In genomic region chr8:102499091-102499490, GRCm38 (mm10) we compare ENCODE assay signal across 18 mouse cellular contexts.
A peak's percentile ranks its signal among the peaks of the same experiment; 100 is the strongest.
DNase-seq lines count a peak whose midpoint lies in the region; ATAC-seq and TF ChIP-seq lines count a peak whose summit lies in the region.
"Had no signal": no experiment of that assay in that cellular context is flagged by ENCODE, and none has a peak within 500 bp of the region (broad histone marks: within the 10 kb centered on the region; RNA-seq: fewer than 3 reads in every experiment).

No protein-coding gene starts in this region.

- H3K9me3 ChIP-seq in forebrain, embryonic 16.5 days (ENCODE audit: control insufficient read depth, low read length): no peaks in the 10 kb centered on the region
- H3K9me3 ChIP-seq in forebrain, embryonic 15.5 days: no peaks in the 10 kb centered on the region
- no peaks in the 10 kb centered on the region for H3K9me3 ChIP-seq in neural tube, embryonic 15.5 days (replicated peaks)
- no peaks in the 10 kb centered on the region for H3K9me3 ChIP-seq in limb, embryonic 10.5 days (replicated peaks)
- H3K9me3 ChIP-seq in midbrain, postnatal 0 days (ENCODE audit: low read length): no peaks in the 10 kb centered on the region
- H3K9me3 ChIP-seq: hindbrain, embryonic 15.5 days; kidney, embryonic 15.5 days; midbrain, embryonic 10.5 days had no signal

- H3K9ac ChIP-seq in forebrain, embryonic 16.5 days (replicated peaks; ENCODE audit: low read depth, low read length): no peak overlapping the region
- H3K9ac ChIP-seq in forebrain, embryonic 15.5 days (replicated peaks): no peak overlapping the region
- H3K9ac ChIP-seq in neural tube, embryonic 15.5 days (replicated peaks): no peak overlapping the region
- no peak overlapping the region for H3K9ac ChIP-seq in midbrain, postnatal 0 days (replicated peaks; ENCODE audit: low read length, poor library complexity, severe bottlenecking)
- H3K9ac ChIP-seq: hindbrain, embryonic 15.5 days; kidney, embryonic 15.5 days had no signal

- 0 out of 2 replicates have a peak, but pooled peaks have one; percentile 40 for ATAC-seq in forebrain, embryonic 16.5 days
- no peak for ATAC-seq in forebrain, embryonic 15.5 days (replicated peaks)
- ATAC-seq in neural tube, embryonic 15.5 days (ENCODE audit: low FRiP score): no peak
- ATAC-seq in midbrain, postnatal 0 days (ENCODE audit: low FRiP score): no peak

- no peak for TF ChIP-seq CTCF in midbrain, postnatal 0 days (IDR thresholded peaks at IDR 0.05)

- 46% methylated on average over 4 of the region's 4 CpGs for WGBS in forebrain, embryonic 16.5 days
- 56% methylated on average over 4 of the region's 4 CpGs for WGBS in forebrain, embryonic 15.5 days
- WGBS in neural tube, embryonic 15.5 days: 29% methylated on average over 4 of the region's 4 CpGs
- WGBS in limb, embryonic 10.5 days: 37% methylated on average over 4 of the region's 4 CpGs
- WGBS in midbrain, postnatal 0 days: 67% methylated on average over 4 of the region's 4 CpGs

- no peak overlapping the region for H3K4me2 ChIP-seq in forebrain, embryonic 16.5 days (ENCODE audit: low read length)
- no peak overlapping the region for H3K4me2 ChIP-seq in forebrain, embryonic 15.5 days (replicated peaks)
- no peak overlapping the region for H3K4me2 ChIP-seq in neural tube, embryonic 15.5 days
- no peak overlapping the region for H3K4me2 ChIP-seq in midbrain, postnatal 0 days (ENCODE audit: low read depth, low read length, poor library complexity, severe bottlenecking)
- H3K4me2 ChIP-seq: hindbrain, embryonic 15.5 days; kidney, embryonic 15.5 days; liver, embryonic 11.5 days had no signal

- DNase-seq in neural tube, embryonic 10.5 days (ENCODE audit: extremely low spot score, low spot score): peak; percentile 32
- peak; percentile 66 for DNase-seq in limb, embryonic 10.5 days (ENCODE audit: low spot score)
- no peak for DNase-seq in spleen, postnatal 4 days (ENCODE audit: low spot score in 2 of 2)
- no peak for DNase-seq in yolk sac, embryonic 10.5 days (ENCODE audit: low spot score)
- DNase-seq in midbrain, postnatal 0 days (ENCODE audit: low spot score): no peak
- DNase-seq: adrenal gland, postnatal 14 days; cerebellum, postnatal 25 days; heart, adult 18-20 months; thymus, postnatal 25 days had no signal

- 0 out of 2 replicates have a peak, but pooled peaks cover 2% of the 10 kb centered on the region for H3K27me3 ChIP-seq in forebrain, embryonic 16.5 days (replicated peaks; ENCODE audit: control insufficient read depth, insufficient read depth, low read length)
- no peaks in the 10 kb centered on the region for H3K27me3 ChIP-seq in forebrain, embryonic 15.5 days
- H3K27me3 ChIP-seq in neural tube, embryonic 15.5 days (replicated peaks): no peaks in the 10 kb centered on the region
- H3K27me3 ChIP-seq in limb, embryonic 10.5 days (ENCODE audit: low read depth, poor library complexity, severe bottlenecking): no peaks in the 10 kb centered on the region
- H3K27me3 ChIP-seq in midbrain, postnatal 0 days (ENCODE audit: insufficient read depth, low read length): no peaks in the 10 kb centered on the region
- H3K27me3 ChIP-seq: hindbrain, embryonic 15.5 days; kidney, embryonic 15.5 days had no signal

- H3K36me3 ChIP-seq in forebrain, embryonic 16.5 days (ENCODE audit: control insufficient read depth, insufficient read depth): no peaks in the 10 kb centered on the region
- no peaks in the 10 kb centered on the region for H3K36me3 ChIP-seq in forebrain, embryonic 15.5 days
- H3K36me3 ChIP-seq in neural tube, embryonic 15.5 days: no peaks in the 10 kb centered on the region
- H3K36me3 ChIP-seq in limb, embryonic 10.5 days: no peaks in the 10 kb centered on the region
- H3K36me3 ChIP-seq in midbrain, postnatal 0 days (ENCODE audit: insufficient read depth, low read length): no peaks in the 10 kb centered on the region
- H3K36me3 ChIP-seq: hindbrain, embryonic 15.5 days; kidney, embryonic 15.5 days; midbrain, embryonic 10.5 days had no signal

- no peak overlapping the region for H3K4me3 ChIP-seq in forebrain, embryonic 16.5 days (replicated peaks; ENCODE audit: low read length)
- H3K4me3 ChIP-seq in forebrain, embryonic 15.5 days: no peak overlapping the region
- no peak overlapping the region for H3K4me3 ChIP-seq in neural tube, embryonic 15.5 days (replicated peaks)
- H3K4me3 ChIP-seq in limb, embryonic 10.5 days: no peak overlapping the region
- no peak overlapping the region for H3K4me3 ChIP-seq in midbrain, postnatal 0 days (ENCODE audit: low read depth, low read length)
- H3K4me3 ChIP-seq: erythroblast, embryonic 14.5 days; hindbrain, embryonic 15.5 days; kidney, embryonic 15.5 days; midbrain, embryonic 10.5 days had no signal

- H3K27ac ChIP-seq in forebrain, embryonic 16.5 days (ENCODE audit: low read length): no peak overlapping the region
- no peak overlapping the region for H3K27ac ChIP-seq in forebrain, embryonic 15.5 days (replicated peaks)
- H3K27ac ChIP-seq in neural tube, embryonic 15.5 days (replicated peaks): no peak overlapping the region
- H3K27ac ChIP-seq in limb, embryonic 10.5 days: no peak overlapping the region
- no peak overlapping the region for H3K27ac ChIP-seq in midbrain, postnatal 0 days (ENCODE audit: low read depth, low read length)
- H3K27ac ChIP-seq: hindbrain, embryonic 15.5 days; kidney, embryonic 15.5 days; midbrain, embryonic 10.5 days; stomach, postnatal 0 days had no signal

- H3K4me1 ChIP-seq in forebrain, embryonic 16.5 days (replicated peaks; ENCODE audit: control insufficient read depth, insufficient read depth, low read length): peaks cover 3% of the 10 kb centered on the region; the same call in 1 of the 2 replicates
- H3K4me1 ChIP-seq in forebrain, embryonic 15.5 days: 0 out of 2 replicates have a peak, but pooled peaks cover 5% of the 10 kb centered on the region
- H3K4me1 ChIP-seq in neural tube, embryonic 15.5 days: no peaks in the 10 kb centered on the region
- H3K4me1 ChIP-seq in limb, embryonic 10.5 days: peaks cover 18% of the 10 kb centered on the region
- no peaks in the 10 kb centered on the region for H3K4me1 ChIP-seq in midbrain, postnatal 0 days (ENCODE audit: insufficient read depth, low read length)
- H3K4me1 ChIP-seq: hindbrain, embryonic 15.5 days; midbrain, embryonic 10.5 days had no signal

Comparison
In these comparisons a context has a peak if more than half of its experiments do, and no peak if none do; other contexts are left out.
1. DNase-seq: peak in neural tube, embryonic 10.5 days (single experiment) and limb, embryonic 10.5 days (single experiment); none in spleen, postnatal 4 days (0 of 2), yolk sac, embryonic 10.5 days (single experiment) and midbrain, postnatal 0 days (single experiment).